Mouse (Mus musculus) gastrocnemius, postnatal 14 days (tissue): Measurements from ENCODE around the gene B430218F22Rik. TPM values are rescaled to one million over a fixed set of nuclear protein-coding genes. Genes with fewer than 3 reads are reported as not detected.

ENCODE experiments used
- total RNA-seq, 2 experiments: library from RNA; stranded (reverse); gene quantifications; 2 replicates each; pipeline ENCODE4 v1.2.3; 2021

B430218F22Rik gene
- total RNA-seq, 2 experiments from 2014 or later, result not detected

Other genes with a start within 250 kb of the B430218F22Rik start
- gene Mrps30, start 622 bp downstream of the B430218F22Rik start, total RNA-seq, result 10 to 100 TPM; 17.5 to 19.5 TPM